Mouse (Mus musculus): ENCODE measurements at regions not wholly inside any gene's neighbourhood (a gene's known extent, or its start where the extent isn't known, plus 50 kb on each side); places are given as distances from the start of the nearest gene placed in this dataset.
"Not testable (repeated sequence)": the region's sequence is repeated elsewhere in the genome, so short reads cannot be mapped to it uniquely, and the experiment has no call there.

GRCm38 (mm10) chr7:75394866-75395580 is 60.3 kb upstream of the Akap13 start:
- H3K9ac ChIP-seq (ENCODE audit: low read depth, low read length): no peak overlapping the region
- no peak overlapping the region for H3K27ac ChIP-seq (ENCODE audit: low read length)
- H3K36me3 ChIP-seq (ENCODE audit: control insufficient read depth, insufficient read depth, low read length): no peaks in the 10 kb centered on the region
- no peaks in the 10 kb centered on the region for H3K27me3 ChIP-seq (replicated peaks; ENCODE audit: control insufficient read depth, insufficient read depth, low read length)
- no peak overlapping the region for H3K4me2 ChIP-seq (ENCODE audit: low read depth, low read length)
- no peak overlapping the region for H3K4me3 ChIP-seq (ENCODE audit: low read length)
- no peak for ATAC-seq
- peaks cover 23% of the 10 kb centered on the region for H3K4me1 ChIP-seq (ENCODE audit: control insufficient read depth, insufficient read depth, low read length)
- WGBS: 50% methylated on average over 8 of the region's 8 CpGs
- H3K9me3 ChIP-seq (ENCODE audit: control insufficient read depth, low read length): no peaks in the 10 kb centered on the region

GRCm38 (mm10) chr7:75397559-75397958 is 57.8 kb upstream of the Akap13 start:
- no peak overlapping the region for H3K4me3 ChIP-seq (ENCODE audit: low read length)
- peak; percentile 78 for ATAC-seq
- 10% methylated on average over 7 of the region's 7 CpGs for WGBS
- H3K36me3 ChIP-seq (ENCODE audit: control insufficient read depth, insufficient read depth, low read length): no peaks in the 10 kb centered on the region
- no peaks in the 10 kb centered on the region for H3K27me3 ChIP-seq (replicated peaks; ENCODE audit: control insufficient read depth, insufficient read depth, low read length)
- H3K27ac ChIP-seq (ENCODE audit: low read length): peak overlapping the region; percentile 66
- no peak overlapping the region for H3K9ac ChIP-seq (ENCODE audit: low read depth, low read length)
- H3K4me2 ChIP-seq (ENCODE audit: low read depth, low read length): peak overlapping the region; percentile 22
- H3K9me3 ChIP-seq (ENCODE audit: control insufficient read depth, low read length): no peaks in the 10 kb centered on the region
- H3K4me1 ChIP-seq (ENCODE audit: control insufficient read depth, insufficient read depth, low read length): peaks cover 28% of the 10 kb centered on the region

- H3K4me3 ChIP-seq (ENCODE audit: low read length); H3K27me3 ChIP-seq (replicated peaks; ENCODE audit: control insufficient read depth, insufficient read depth, low read length); H3K9ac ChIP-seq (ENCODE audit: low read depth, low read length); H3K36me3 ChIP-seq (ENCODE audit: control insufficient read depth, insufficient read depth, low read length); H3K9me3 ChIP-seq (ENCODE audit: control insufficient read depth, low read length); H3K4me2 ChIP-seq (ENCODE audit: low read depth, low read length); H3K27ac ChIP-seq (ENCODE audit: low read length); ATAC-seq: not testable (repeated sequence)
- 80% methylated on average over 2 of the region's 2 CpGs for WGBS
- H3K4me1 ChIP-seq (ENCODE audit: control insufficient read depth, insufficient read depth, low read length): peaks cover 28% of the 10 kb centered on the region
Observed at GRCm38 (mm10) chr7:75398480-75398879, 56.9 kb upstream of the Akap13 start.

DNA sequence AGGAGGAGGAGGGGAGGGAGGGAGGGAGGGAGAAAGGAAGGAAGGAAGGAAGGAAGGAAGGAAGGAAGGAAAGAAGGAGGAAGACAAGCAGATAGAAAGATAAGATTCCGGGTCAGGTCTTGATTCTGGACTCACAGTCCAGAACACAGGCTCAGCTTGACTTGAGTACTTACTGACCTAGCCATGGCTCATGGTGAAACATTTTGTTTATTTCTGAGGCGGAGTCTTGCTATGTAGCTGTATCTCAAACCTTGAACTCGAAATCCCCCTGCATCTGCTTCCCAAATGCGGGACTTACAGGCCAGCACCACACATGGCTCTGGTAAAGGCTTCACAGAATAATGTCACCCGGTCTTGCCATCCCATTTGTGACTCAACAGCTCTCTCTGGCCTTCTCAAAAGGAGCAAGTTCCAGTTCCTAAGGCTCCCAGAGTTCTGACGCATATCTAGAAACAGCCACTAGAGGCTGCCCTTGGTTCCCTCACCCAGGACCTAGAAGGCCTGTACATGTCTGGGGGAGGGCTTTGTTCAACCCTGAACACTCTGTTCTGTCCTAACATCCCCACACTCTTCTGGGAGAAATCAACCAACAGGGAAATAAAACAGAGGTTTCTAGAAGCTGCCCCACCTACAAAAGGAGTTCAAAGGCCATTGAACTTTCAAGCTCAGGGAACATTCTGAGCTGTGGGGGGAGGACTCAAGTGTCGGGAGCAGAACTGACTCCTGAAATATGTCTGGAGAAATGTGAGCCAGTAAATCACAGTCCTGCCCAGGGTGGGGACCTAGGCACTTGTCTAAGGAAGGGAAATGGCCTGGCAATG is 56.2 kb upstream of the Akap13 start:
- Histone ChIP-seq H3K27me3 (replicated peaks; ENCODE audit: control insufficient read depth, insufficient read depth, low read length) (no peaks in the 10 kb centered on the region), H3K4me3 (ENCODE audit: low read length) (no peak overlapping the region), H3K9ac (ENCODE audit: low read depth, low read length) (no peak overlapping the region), H3K9me3 (ENCODE audit: control insufficient read depth, low read length) (no peaks in the 10 kb centered on the region), H3K4me2 (ENCODE audit: low read depth, low read length) (no peak overlapping the region), H3K27ac (ENCODE audit: low read length) (peak overlapping the region; percentile 43), H3K36me3 (ENCODE audit: control insufficient read depth, insufficient read depth, low read length) (no peaks in the 10 kb centered on the region), H3K4me1 (ENCODE audit: control insufficient read depth, insufficient read depth, low read length) (peaks cover 28% of the 10 kb centered on the region)
- ATAC-seq: peak; percentile 90
- WGBS: 49% methylated on average over 7 of the region's 7 CpGs

DNA sequence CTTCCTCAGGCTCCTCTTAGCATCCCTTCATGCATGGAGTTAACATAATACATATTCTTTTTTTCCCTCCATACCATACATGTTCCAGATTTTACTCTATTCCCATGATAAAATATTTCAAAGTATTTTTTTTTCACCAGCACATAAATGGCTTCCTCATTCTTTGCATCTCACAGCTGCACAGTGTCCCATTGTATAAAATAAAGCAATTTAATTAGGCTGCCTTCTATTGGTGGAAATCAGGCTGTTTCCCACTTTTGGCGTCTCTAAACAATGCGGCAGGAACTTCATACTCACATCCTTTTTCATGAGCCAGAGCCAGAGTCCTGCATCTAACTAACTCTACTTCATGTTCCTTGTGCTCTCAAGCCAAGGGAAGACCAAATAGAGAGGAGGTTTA is 54.9 kb upstream of the Akap13 start:
- Histone ChIP-seq H3K4me2 (ENCODE audit: low read depth, low read length) (no peak overlapping the region), H3K9ac (ENCODE audit: low read depth, low read length) (no peak overlapping the region), H3K9me3 (ENCODE audit: control insufficient read depth, low read length) (no peaks in the 10 kb centered on the region), H3K4me3 (ENCODE audit: low read length) (no peak overlapping the region), H3K27me3 (replicated peaks; ENCODE audit: control insufficient read depth, insufficient read depth, low read length) (no peaks in the 10 kb centered on the region), H3K4me1 (ENCODE audit: control insufficient read depth, insufficient read depth, low read length) (peaks cover 27% of the 10 kb centered on the region), H3K27ac (ENCODE audit: low read length) (no peak overlapping the region), H3K36me3 (ENCODE audit: control insufficient read depth, insufficient read depth, low read length) (no peaks in the 10 kb centered on the region)
- WGBS: 59% methylated on average over 2 of the region's 2 CpGs
- ATAC-seq: no peak

DNA sequence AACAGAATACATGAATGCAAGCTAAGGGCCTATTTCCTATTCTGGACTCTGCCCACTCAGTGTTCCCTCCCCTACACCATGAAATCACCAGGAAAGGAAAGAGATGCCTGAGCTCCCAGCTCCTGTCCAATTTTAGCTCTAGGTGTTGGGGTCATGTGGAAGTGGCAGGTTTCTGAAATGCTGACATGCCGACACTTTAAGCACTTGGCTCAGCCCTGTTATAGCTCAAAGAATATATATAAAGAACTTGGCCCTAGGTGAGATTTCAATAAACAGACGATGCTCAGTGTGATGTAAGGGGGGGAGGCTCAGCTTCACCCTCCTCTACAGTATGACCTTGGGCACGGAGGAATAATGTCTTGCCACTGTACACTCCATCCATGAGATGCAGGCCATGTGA is 50.4 kb upstream of the Akap13 start:
- no peak overlapping the region for H3K4me2 ChIP-seq (ENCODE audit: low read depth, low read length)
- ATAC-seq: no peak
- H3K27me3 ChIP-seq (replicated peaks; ENCODE audit: control insufficient read depth, insufficient read depth, low read length): no peaks in the 10 kb centered on the region
- H3K4me3 ChIP-seq (ENCODE audit: low read length): no peak overlapping the region
- peaks cover 6% of the 10 kb centered on the region; the same call in 1 of the 2 replicates for H3K4me1 ChIP-seq (ENCODE audit: control insufficient read depth, insufficient read depth, low read length)
- H3K9ac ChIP-seq (ENCODE audit: low read depth, low read length): no peak overlapping the region
- no peaks in the 10 kb centered on the region for H3K9me3 ChIP-seq (ENCODE audit: control insufficient read depth, low read length)
- no peaks in the 10 kb centered on the region for H3K36me3 ChIP-seq (ENCODE audit: control insufficient read depth, insufficient read depth, low read length)
- H3K27ac ChIP-seq (ENCODE audit: low read length): no peak overlapping the region
- WGBS: 85% methylated on average over 3 of the region's 3 CpGs

Data from intestine, embryonic 16.5 days (tissue).